Mouse (Mus musculus): ENCODE data around the gene Hmga1b.
A peak's percentile ranks its signal among the peaks of the same experiment; 100 is the strongest.
"Not testable (repeated sequence)": the region's sequence is repeated elsewhere in the genome, so short reads cannot be mapped to it uniquely, and the experiment has no call there.

Gene Hmga1b

DNA sequence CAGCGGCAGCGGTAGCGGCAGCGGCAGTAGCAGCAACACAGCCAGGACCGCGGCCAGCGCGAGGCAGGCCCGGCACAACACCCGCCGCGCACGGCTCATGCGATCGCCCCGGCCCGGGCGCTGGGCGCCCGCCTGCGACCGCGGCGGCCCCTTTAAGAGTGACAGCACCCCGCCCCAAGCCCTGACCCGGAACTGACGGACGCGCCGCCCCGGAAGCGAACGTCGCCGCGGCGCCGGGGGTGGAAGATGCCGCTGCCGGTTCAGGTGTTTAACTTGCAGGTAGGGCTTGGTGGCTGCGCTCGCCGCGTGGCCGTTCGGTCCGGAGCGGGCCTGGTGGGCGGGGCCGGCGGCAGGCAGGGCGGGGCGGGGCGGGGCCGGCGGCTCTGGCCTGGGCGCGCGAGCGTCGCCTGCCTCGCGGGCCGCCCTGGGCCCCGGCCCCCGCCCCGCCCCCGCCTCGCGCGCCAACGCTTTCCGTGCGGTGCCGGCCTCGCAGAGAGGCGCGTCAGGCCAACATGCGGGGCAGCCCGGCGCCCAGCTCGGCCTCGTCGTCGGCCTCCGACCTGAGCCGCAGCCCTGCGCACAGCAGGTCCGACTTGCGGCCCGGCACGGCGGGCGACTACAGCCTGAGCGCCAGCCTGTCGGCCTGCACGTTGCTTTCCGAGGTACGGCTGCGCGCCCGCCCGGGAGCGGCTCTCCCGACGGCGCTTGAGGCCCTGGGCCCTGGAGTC is 21.6 kb downstream of the Hmga1b start, which contains the start of the genes Rfng and Gps1:
TSS of gene Rfng (minus strand) at position 144 of the 728 bp plus-strand sequence.
TSS of gene Gps1 (plus strand) at position 209 of the 728 bp plus-strand sequence.
- DNase-seq (ENCODE audit: low read depth, low spot score), result peak; percentile 66

DNA sequence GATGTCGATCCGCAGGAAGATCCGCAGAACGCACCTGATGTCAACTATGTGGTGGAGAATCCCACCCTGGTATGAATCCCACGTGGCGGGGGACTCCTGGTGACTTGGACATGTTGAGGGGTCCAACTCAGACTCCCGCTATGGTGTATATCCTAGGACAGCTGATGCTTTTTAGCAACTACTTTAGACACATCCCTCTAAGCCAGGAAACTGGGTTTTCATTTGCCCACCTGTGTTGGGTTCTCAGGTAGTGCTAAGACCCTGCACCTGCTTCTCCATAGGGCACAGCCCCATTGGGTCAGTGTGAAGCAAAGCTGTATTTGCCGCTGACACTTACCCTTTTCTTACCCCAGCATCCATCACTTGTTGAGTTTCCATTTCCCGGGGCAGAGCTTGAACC is 22.6 kb downstream of the Hmga1b start:
- no peak for DNase-seq (ENCODE audit: low read depth, low spot score)

DNA sequence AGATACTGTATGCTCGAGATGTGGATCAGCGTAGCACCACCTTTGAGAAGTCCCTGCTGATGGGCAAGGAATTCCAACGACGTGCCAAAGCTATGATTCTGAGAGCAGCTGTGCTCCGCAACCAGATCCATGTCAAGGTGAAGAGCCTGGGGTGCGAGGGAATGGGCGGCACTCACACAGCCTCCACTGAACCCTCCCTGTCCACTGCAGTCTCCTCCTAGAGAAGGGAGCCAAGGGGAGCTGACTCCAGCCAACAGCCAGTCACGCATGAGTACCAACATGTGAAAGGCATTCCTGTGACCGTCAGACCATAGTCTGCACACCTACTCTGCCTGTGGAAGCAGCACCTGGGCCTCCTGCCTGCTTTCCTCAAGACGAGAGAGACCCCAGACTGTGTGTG is 25.9 kb downstream of the Hmga1b start:
- DNase-seq (ENCODE audit: low read depth, low spot score), result not testable (repeated sequence)

DNA sequence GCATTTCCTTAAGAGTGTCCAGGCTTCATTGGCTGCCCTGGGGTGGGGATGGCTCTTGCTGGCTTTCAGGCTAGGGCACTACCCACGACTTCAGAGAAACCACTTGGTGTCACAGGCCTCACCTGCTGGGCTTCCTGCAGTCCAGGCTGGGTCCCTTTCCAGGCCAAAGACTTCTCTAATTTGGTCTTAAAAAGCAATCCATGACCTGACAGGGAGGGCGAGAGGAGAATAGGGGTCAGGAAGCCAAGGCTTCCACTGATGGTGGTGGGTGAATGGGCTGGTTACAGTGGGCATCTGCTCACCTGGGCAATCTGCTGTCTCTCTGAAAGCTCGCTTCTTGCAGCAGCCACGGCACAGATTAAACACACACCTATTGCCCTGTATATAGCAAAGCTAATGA is 26.8 kb downstream of the Hmga1b start:
- no peak for DNase-seq (ENCODE audit: low read depth, low spot score)

DNA sequence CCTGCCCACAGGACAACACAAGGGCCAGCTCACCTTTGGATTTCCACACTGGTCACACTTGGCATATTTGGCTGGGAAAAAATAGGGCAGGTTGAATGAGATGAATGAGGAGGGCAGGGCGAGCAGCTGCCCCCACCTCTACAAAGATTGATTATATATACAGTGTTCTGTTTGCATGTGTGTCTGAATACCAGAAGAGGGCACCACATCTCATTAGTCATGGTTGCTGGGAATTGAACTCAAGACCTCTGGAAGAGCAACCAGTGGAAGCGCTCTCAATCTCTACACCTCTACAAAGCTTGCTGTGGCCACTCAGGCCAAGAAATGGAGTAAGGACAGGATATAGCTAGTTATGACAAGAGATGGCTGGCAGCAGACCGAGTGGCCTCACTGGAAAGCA is 27.2 kb downstream of the Hmga1b start:
- DNase-seq (ENCODE audit: low read depth, low spot score), result no peak

DNA sequence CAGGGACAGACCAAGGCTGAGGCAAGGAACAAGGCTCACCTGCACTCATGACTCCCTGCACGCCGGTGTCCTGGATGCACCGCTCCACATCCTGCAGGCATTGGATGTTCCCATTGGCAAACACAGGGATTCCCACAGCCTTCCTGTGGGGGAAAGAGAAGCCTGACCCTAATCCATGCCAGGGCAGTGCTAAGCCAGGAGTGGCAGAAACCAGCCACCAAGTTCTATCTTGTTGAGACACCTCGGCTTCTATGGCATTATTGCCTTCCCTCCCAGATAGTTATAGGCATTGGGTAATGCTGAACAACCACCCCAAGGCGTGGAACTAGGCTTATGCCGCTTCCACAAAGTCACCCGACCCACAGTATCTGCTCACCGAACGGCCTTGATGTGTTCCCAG is 30.1 kb downstream of the Hmga1b start:
- no peak for DNase-seq (ENCODE audit: low read depth, low spot score)

DNA sequence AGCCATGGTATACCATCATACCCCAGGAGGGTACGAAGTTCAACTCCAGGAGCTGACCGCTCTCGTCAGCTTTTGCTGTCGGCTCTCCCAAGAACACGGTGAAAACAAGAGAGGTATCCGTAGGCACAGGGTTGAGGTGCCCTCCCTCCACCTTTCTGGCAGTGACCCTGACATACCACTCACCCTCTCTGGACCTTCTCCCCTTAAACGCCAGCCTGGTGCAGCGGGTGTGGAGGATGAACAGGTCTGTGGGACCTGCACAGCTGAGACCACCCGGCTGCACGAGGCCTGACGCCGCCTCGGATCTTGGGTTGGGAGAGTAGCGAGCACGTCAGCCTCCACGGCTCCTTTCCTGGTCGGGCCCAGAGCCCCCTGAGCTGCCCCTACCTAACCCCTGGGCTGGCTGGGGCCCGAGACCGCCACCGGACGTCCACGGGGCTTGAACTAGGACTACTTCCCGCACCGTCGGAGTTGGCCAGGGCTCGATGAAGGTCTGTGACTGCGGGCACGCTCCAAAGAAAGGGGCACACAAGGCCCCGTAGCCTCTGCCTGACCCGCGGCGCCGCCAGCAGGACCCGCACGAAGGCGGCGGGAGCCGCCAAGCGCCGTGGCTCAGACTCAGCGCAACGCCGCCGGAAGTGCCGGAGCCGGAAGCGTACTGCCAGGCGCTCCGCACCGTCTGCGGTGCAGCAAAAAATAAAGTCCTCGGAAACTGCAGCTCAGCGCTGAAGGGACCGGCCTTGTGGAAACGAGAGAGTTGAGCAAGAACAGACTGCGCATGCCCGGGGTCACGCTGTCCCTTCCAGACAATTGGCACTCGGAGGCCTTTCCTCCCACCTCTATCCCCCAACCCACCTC is 33.4 kb downstream of the Hmga1b start, which contains the start of gene Dus1l:
TSS of gene Dus1l (minus strand) at position 648 of the 858 bp plus-strand sequence.
- peak; percentile 97 for DNase-seq (ENCODE audit: low read depth, low spot score)

DNA sequence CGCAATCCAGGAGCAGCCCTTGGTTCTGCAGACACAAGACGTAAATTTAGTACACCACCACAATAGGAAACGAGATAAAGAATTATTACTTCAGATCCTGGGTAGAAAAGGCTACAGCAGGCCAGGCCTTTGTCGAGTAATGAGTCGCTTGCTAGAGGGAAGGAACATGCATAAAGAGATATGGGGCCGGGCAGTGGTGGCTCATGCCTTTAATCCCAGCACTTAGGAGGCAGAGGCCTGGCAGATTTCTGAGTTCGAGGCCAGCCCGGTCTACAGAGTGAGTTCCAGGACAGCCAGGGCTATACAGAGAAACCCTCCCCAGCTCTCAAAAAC is 34.0 kb downstream of the Hmga1b start:
- no peak for DNase-seq (ENCODE audit: low read depth, low spot score)

DNA sequence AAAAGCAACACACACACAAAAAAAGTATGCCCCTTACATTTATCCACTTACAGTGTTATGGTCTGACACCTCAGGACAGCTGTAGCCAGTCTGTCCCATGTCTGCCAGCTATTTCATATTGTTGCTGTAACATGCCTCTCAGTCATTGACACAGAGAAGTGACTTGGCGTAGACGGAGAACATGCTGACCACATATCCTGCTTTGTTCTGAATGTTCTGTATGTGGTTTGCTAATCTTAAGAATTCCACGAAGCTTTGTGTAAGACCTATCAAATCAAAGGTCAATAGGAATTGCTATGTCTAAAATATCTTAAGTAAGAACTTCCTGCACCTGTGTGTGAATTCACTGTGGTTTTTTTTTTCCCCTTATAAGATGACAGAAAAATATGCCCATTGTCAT is 35.6 kb downstream of the Hmga1b start:
- DNase-seq (ENCODE audit: low read depth, low spot score), result no peak

DNA sequence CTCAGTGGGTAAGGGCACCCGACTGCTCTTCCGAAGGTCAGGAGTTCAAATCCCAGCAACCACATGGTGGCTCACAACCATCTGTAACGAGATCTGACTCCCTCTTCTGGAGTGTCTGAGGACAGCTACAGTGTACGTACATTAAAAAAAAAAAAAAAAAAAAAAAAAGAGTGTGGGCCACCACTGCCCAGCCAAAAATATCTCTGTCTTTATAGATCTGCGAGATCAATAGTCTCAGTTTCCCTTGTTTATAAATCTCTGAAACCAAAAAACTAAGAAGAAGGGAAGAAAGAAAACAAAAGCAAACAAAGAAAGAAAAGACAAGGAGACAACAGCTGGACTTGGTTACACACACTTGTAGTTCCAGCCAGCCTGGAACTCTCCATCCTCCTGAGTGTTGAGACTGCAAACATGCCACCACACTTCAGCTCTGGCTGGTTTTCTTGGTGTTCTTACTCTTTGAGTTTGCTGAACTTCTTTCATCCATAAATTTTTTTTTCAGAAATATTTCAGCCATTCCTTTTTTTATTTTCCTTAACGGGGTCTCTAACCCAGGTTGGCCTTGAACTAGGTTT is 36.8 kb downstream of the Hmga1b start:
- DNase-seq (ENCODE audit: low read depth, low spot score), result no peak

DNA sequence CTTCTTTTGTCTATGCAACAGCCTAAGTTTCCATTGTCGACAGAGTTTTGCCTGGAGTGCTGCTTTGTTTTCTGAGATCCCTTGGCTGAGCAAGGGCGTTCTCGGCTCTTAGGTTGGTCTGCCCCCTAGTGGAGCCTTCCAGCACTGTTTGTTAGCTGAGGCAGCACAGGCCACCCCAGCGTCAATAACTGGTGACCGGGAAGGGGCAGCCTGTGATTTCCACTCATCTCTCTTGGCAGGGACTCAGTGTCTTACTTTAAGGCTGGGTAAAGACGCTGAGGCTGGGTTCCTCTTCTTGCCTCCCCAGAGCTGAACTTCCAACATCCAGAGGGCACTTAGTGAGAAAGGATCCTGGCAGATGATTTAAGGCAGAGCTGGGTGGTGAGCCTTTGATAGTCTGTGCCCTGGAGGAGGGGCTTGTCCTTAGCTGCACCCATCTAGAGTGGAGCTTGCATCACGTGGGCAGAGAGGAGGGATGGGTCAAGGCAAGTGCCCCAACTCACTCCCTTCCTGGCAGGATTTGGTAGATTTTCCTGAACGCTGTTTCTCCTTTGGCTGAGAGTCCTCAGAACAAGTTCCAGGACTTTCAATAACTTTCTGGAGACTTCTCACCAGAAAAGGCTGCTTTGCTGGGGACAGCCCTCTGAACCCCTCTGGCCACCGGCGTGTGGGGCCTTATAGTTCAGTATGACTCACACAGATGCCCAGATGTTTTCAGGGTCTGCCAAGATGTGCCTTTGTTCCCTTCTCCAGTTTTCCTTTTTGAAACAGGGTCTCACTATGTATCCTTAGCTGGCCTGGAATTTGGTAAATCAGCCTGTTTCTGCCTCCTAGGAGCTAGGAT is 37.7 kb downstream of the Hmga1b start:
- DNase-seq (ENCODE audit: low read depth, low spot score), result peak; percentile 97

DNA sequence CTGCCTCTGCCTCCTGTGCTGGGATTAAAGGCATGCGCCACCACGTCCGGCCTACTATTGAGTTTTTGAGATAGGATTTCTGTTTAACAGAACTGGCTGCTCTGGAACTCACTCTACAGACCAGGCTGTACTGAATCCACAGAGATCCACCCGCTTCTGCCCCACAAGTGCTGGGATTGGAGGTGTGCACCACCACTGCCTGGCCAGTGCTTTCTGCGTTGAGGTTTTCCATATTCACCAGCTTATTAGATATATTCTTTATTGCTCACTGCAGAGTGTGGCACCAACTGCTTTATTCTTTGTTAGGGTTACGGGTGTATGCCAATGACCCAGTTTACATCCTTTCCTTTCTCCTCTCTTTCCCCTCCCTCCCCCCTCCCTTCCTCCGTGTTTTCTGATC is 41.7 kb downstream of the Hmga1b start:
- no peak for DNase-seq (ENCODE audit: low read depth, low spot score)

DNA sequence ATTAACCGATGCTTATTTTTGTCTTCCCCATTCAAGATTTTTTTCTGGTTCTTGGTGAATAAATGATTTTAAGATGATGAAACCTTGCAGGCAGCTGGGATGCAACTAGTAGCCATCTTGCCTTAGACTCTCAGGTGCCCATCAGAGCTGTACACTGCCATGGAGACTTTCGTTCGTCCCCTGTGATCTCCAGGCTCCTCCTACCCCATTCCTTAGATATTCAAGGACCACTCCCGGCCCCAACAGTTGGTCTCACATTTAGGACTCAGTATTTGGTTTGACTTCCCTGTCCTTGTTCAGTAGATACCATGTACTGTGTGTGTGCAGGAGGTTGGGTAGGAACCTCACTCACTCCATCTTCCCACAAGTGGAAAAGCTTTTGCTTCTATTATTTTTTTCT is 42.2 kb downstream of the Hmga1b start:
- DNase-seq (ENCODE audit: low read depth, low spot score), result no peak

DNA sequence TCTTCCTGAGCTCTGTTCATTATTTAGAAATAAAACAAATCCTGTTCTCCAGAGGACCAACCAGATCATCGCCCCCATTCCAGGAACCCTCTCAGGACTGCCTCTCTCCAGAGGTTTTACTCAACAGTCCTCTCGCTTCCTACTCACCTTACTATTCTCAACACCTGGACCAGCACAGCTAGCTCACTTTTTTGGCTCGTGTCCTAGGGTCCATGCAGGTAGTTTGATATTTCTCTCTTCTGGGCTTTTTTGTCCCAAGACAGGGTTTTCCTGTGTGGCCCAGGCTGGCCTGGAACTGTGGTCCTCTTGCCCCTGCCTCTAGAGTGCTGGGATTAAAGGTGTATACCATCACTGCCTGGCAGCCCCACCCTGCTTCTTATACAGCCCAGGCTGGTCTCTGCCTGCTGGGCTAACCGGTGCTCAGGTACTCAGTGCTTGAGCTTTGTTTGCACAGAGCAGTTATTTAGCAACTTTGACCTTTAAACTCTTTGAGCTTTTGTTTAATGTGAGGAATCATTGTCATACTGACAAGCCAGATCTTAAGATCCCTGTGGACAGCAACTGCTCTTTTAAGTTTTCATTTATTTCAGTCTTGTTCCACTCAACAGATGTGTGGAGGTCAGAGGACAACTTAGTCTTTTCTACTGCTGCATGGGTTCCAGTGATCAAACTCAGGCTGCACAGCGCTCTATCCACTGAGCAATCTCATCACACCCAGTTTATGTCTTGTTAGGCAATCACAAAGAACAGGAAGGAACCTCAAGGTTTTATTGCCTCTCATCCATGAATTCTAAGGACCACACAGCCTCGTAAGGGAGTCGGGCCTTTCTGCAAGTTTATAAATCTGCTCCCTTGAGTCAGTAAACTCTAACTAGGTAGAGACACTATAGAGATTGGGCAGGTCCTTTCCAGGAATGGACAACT is 43.0 kb downstream of the Hmga1b start:
- no peak for DNase-seq (ENCODE audit: low read depth, low spot score)

DNA sequence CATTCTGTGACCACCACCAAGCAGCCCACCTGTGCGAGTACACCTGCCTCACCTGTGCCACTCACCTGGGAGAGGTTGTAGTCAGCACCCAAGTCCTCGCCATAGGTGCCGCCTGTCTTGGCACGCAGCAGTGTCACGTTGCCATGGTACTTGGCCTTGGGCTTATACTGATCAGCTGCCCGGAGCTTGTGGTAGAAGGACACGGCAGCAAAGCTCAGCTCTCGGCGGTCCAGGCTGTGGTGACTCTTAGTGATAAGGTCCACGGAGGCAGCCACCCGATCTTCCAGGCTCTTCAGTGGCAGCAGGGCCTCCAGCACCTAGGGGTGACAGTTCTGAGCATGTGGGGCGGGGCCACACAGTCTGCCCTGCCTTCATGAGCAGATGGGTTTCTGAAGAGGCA is 45.4 kb downstream of the Hmga1b start:
- DNase-seq (ENCODE audit: low read depth, low spot score), result no peak

DNA sequence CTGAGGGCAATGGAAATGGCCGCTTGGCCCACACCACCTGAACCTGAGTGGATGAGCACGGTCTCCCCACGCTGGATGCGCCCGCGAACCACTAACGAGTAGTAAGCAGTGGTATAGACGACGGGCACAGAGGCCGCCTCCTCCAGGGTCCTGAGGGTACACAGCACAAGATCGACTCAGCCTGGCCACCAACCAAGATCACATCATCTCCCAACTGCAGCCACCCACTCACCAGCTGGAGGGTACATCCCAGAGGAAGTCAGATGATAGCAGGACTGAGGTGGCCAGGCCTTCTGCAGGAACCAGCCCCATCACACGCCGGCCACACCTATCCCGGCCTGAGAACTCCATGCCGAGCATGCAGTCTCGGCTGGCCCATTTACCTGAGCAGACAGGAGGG is 49.5 kb downstream of the Hmga1b start:
- no peak for DNase-seq (ENCODE audit: low read depth, low spot score)

Data from 3T3-L1 (cell line).